Mouse (Mus musculus) cerebellum, adult 8-10 months (tissue): ENCODE results near the gene Vmn1r183.
"Not testable (repeated sequence)": the region's sequence is repeated elsewhere in the genome, so short reads cannot be mapped to it uniquely, and the experiment has no call there.

Experiments
- DNase-seq: peaks from one replicate; pipeline ENCODE4 v3.0.0; 2022

The Vmn1r183 gene

DNA sequence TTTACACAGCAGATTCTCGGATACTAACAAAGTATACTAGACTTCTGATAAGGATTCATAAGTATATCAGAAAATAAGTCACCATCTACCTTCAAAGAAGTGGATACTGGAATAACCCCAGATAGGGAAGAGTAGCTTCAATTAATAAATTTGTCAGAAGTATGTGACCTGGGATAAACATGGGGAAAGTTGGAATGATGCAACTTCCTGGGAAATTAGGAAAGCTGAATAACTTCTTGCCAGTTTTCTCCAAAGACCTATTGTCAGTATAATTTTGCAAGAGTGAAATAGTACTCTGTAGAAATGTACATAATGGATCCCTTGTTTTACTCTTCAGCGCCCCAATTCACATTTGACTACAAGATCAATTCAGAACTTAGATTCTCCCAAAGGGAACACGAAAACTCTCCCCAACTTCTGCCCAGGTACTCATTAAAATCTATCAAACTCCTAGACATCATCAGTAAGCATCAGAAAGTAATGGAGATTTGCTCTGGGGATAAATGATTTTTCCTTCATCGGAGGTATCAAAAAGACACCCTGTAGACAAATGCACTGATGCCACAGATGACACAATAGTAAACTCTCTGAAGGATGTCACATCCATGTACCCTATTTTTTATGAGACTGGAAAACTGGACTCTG lies at the start of gene Vmn1r183:
TSS of gene Vmn1r183 (plus strand) at position 595 of the 645 bp plus-strand sequence.
- no peak for DNase-seq

DNA sequence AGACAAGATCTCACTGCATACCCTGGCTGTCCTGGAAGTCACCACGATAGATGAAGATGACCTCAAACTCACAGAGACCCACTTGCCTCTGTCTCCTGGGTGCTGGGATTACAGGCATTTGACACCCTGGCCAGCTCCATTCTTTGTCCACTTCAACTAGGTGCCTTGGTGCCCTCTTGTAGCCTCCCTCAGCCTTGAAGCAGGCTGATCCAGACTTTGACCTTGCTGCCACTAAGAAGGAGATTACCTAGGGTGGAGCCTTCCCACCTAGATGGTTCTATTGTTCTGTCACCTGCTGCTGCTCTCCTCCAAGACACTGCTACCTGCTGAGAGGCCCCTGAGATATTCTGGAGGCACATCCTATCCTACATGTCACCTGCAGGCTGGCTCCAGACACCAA lies 21.4 kb downstream of the Vmn1r183 start:
- not testable (repeated sequence) for DNase-seq

DNA sequence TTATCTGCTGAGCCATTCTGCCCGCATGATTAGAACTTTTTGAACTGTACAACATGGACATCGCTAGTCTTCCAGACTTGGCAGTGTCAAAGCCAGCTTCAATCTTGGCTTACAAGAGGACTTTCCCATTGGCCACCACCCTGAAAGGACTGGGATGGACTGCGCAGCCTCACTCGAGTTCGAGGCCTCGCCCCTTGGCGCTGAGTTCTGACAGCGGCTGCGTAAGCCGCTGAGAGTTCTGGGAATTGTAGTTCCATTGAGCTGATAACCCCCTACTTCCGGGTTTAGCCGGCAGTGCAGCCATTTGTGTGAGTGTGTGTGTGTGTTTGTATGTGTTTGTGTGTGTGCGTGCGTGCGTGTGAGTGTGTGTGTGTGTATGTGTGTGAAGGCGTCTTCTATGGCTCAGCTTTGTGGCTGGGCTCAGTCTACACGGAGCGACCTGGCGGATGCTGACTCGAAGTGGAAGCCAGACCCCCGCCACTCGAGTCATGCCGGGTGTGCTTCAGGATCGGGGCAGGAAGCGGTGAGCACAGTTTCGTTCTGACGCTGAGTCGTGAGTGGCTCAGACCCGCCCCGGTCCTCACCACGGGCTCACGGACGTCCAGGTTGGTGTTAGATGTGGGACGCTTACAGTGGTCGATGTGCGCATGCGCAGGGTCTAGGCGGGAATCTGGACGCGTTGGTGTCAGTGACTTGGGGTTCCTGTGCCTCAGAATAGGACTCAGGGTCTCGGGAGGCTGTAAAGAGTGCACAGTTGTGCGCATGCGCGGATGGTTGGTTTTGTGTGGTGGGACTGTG lies 28.8 kb downstream of the Vmn1r183 start, which contains the start of gene Zfp180:
TSS of gene Zfp180 (plus strand) at position 291 of the 798 bp plus-strand sequence.
- peak; percentile 91 for DNase-seq

DNA sequence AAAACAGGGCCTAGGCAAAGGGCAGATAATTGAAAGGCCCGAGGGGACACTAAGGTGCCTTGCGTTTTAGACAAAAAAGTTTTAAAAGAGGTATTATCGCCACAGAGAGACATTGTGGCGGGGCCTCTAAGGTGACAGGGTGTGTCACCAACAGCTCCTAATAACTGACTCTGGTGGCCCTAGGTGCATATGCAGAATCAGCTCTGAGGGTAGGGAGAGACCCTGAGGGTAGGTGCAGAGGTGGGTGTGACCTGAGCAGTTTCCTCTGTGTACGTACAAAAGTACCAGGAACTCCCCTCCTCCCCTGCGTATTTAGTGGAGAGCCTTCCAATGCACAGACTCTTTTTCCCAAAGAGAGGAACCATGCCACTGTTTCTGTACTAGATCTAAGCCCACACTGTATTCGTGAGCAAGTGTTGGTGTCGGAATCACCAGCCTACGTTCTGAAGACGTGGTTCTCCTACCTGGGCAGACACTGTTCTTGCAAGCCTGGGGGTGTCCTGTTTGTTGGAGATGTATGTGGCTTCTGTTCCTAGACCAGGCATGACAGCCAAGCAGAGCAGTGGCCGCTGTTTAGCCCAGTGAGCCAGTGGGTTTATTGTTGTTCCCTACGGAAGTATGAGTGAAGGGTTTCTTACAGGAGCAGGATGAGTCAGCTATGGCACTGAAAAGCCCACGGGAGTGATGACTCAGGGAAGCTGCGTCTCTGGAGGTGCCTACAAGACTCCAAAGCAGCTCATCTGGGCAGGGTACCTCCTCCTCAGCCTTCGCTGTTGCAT lies 29.6 kb downstream of the Vmn1r183 start:
- DNase-seq, result no peak

DNA sequence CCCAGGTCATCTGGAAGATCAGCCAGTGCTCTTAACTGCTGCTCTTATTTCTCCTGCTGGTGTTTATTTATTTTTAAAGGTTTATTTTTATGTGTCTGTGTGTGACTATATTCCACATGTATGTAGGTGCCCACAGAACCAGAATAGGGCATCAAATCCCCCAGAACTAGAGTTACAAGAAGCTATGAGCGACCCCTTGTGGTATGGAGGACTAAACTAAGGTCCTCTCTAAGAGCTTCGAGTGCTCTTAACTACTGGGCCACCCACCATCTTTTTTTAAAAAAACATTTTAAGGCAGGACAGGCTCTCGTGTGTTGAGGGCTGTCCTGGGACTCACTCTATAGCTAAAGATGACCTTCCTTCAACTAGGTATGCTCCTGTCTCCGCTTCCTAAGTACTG lies 33.8 kb downstream of the Vmn1r183 start:
- no peak for DNase-seq

DNA sequence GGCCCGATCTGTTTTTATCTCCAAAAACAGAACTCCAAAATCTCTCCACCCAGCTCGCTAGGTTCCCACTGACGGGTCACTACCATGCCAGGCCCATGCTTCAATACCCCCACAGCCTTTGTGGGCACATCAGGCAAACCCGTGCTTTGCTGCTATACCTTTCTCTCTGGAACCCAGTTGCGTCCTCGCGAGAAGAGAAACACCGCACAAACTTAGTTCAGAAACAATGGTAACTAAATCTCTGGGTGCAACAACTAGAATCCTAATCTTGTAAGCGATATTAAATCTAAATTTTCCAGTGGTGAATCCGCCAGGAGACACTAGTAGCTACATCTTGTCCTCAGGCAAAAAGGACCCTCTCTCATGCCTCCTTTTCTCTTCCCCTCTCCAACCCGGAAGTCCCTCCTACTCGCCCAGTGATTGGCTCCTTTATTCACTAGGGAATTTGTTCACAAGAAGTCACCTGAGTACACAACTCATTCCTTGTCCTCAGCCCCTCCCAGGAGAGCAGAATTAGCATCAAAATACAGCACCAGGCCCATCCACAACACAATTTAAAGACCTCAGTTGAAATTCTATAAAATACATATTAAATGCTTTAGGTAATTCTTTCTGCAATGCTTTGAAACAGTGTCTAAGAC lies 34.6 kb downstream of the Vmn1r183 start:
- DNase-seq, result no peak

DNA sequence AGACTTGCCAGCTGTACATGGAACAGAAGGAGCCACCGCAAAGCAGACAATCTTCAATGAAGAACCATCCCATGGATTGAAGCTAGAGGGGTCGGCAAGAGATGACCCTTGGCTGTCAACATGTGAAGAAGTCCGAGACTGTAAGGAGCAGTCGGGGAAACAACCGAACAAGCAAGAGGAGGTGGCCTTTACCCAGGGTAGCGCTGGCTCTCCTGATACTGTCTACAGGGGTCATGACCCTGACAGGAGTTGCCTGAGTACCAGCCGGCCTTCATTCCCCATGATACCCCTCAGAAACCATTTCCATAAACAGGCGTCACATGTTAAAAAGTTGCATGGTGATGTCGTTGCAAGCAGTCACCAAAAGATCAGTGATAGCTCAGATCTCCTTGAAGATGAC lies 51.3 kb downstream of the Vmn1r183 start:
- DNase-seq, result no peak

DNA sequence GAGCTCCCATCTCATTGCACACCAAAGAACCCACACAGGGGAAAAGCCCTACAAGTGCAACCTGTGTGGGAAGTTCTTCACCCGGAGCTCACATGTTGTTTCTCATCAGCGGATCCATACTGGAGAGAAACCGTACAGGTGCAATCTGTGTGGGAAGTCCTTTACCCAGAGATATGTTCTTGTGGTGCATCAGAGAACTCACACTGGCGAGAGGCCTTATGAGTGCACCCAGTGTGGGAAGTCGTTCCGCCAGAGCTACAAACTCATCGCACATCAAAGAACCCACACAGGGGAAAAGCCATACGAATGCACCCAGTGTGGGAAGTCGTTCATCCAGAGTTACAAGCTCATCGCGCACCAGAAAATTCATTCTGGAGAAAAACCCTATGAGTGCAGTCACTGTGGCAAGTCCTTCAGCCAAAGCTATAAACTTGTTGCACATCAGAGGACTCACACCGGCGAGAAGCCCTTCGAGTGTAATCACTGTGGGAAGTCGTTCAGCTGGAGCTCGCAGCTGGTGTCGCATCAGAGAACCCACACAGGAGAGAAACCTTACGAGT lies 52.2 kb downstream of the Vmn1r183 start:
- no peak for DNase-seq

DNA sequence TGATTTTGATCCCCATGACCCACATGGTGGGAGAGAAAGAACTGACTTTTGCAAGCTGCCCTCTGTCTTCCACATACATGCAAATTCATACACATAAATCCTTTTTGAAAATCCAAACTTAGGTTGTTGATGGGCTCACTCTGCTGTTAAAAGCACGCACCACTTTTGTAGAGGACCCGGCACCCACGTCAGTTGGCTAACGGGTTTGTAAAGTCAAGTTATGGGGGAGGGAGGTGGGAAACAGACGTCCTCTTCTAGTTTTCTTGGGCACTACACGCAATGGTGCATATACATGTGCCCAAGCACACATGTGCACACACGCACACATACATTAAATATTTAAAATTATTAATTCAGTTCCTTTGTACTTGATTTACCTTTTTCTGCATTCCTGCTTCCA lies 57.8 kb downstream of the Vmn1r183 start:
- DNase-seq, result no peak

DNA sequence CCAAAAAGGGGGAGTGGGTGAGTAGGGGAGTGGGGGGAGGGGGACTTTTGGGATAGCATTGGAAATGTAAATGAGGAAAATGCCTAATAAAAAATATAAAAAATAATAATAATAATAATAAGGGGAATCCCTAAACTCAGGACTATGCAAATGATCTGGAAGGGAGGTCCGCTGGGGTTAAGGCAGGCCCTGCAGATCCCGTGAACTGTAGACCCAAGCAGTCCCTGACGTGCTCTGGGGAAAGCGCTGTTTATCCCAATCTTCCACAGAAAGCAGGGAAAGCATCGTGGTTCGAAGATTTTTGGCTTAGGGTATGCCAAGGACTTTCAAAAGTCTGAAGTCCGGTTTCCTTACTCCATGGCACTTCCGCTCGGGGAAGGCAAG lies 58.7 kb downstream of the Vmn1r183 start:
- DNase-seq, result no peak

DNA sequence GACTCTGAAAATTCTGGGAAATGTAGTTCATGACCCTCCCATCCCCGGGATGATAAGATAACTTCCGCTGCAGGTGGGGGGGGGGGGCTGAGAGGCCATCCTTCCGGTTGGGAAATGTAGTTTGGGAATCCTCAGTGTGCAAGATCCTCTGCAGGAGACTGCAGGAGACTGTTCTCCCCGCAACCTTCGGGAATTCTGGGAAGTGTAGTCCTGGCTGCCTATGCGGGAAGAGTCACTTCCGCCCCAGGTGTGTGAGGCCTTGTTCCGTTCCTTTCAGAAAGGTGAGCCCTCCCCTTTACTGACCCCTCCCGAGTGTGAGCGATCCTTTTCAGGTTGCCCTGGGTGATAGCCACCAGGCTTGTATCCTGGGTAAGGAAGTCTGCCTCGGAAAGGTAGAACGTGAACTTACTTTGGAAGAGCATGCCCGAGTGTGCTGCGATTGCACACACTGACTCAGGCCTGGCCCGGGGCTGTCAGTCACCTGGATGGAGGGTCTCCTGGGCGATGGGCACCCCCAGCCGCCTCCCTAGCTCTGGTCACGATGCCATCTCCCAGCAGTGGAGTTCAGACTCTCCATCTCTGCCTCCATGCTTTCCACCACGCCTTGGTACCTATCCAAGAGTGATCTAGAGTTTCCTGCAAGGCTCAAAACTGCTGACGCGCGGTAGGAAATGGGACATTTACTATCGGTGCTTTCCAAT lies 59.3 kb downstream of the Vmn1r183 start, which contains the start of gene Zfp112:
TSS of gene Zfp112 (plus strand) at position 159 of the 701 bp plus-strand sequence.
- DNase-seq, result peak; percentile 83

DNA sequence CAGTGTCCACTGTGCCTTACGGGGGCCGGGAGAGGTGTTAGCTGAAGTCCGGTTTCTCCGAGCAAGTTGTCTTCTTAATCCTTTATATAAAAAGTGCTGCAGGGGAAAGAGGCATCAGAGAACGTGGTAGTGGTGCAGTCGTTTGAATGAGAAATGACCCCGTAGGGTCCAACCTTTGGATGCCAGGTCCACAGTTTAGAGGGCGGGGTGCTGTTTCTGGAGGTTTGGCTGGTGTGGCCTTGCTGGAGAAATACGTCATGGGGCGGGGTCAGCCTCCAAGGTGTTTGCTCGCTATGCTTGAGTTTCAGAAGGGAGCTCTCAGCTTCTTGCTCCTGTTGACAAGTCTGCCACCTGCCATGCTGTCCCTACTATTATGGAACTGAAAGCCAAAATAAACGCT lies 59.9 kb downstream of the Vmn1r183 start:
- peak; percentile 60 for DNase-seq
